Mouse (Mus musculus) adipocyte (in vitro differentiated cells): ENCODE measurements around the gene Med29.

Source experiments
- DNase-seq: peaks from one replicate; pipeline ENCODE4 v3.0.0-alpha.2; 2016; ENCODE audit warnings: low spot score

The Med29 gene

GRCm38 (mm10) chr7:28353267-28353666, 39.2 kb downstream of the Med29 start:
- peak; percentile 26 for DNase-seq

- no peak for DNase-seq
Measured at GRCm38 (mm10) chr7:28351676-28352191, 40.8 kb downstream of the Med29 start.

- peak; percentile 96 for DNase-seq
Measured at GRCm38 (mm10) chr7:28350155-28350883, 42.2 kb downstream of the Med29 start, which contains the start of gene Rps16. TSS of gene Rps16 (plus strand) at chr7:28350652.

GRCm38 (mm10) chr7:28348601-28349000, 43.9 kb downstream of the Med29 start:
- no peak for DNase-seq

GRCm38 (mm10) chr7:28347746-28348145, 44.8 kb downstream of the Med29 start:
- DNase-seq: peak; percentile 68

DNA sequence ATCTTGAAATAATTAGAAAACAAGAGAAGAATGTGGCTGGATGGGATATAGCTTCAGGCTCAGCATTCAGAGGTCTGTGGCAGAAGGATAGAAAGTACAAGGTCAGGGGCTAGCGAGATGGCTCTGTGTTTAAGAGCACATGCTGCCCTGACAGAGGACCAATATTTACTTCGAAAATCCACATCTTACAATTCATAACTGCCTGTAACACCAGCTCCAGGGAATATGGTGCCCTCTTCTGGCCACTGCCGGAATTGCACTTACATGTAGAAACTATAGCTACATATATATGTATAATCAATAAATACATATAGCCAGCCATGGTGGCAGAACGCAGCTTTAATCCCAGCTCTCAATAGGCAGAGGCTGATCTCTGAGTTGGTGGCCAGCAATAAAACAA, 47.9 kb downstream of the Med29 start:
- peak; percentile 71 for DNase-seq

DNA sequence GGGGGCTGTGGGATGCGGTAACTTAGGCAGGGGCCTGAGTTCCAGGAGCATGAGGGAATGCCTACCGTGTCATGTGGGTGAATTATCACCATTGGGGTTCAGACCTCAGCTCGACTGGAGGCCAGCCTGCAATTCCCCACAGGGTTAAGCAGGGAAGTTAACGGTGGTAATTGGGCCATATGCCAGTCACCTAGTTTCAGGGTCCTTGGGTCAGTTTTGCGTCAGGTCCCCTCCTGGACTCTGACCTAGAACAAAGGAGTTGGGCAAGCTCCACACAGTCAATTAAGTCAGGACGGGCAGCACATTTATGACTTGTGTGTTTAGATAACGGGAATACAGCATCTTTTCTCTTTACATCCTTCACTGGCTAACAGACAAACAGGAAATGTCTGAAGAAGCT, 51.1 kb downstream of the Med29 start:
- no peak for DNase-seq

GRCm38 (mm10) chr7:28339213-28339917, 53.1 kb downstream of the Med29 start:
- peak; percentile 56 for DNase-seq

DNA sequence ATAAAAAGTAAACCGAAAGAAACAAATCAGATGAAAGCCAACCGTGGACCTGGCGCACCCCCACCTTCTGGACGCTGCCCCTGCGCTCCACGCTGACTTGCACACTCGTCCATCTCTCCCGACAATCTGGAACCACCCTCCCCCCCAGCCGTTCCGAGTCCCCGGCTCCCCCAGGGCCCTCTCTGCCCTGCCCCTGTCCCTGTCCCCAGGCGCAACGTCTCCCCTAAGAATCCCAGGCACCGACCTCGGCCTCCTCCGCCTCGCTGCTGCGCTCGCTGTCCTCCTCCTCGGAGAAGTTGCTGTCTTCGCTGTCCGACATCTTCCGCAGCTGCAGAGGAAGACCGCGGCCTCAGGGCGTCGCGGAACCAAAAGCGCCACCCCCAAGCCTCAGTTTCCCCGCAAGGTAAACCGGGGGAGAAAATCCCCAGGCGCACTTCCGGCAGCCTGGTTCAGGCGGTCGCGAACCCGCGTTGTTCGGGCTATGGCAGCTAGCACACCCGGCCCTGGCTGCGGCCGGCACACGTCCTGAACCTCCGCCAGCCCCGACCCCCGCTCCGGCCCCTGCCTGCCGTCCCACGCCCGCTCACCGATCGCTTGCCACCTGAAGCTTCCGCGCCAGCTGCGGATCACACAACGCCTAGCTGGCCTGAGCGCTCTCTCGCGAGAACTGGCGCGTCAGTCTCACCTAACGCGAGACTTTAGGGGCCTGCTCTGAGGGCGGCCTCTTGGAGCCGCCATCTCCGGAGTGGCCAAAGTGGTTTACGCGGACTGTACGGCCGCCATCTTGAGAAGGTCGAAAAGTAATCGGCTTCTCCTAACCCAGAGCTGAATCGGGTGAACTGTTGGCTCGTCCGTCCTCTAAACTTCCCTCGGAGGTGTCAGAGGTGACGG, 54.2 kb downstream of the Med29 start, which contains the start of gene Supt5:
TSS of gene Supt5 (minus strand) at position 639 of the 891 bp plus-strand sequence.
- peak; percentile 96 for DNase-seq
